Mouse (Mus musculus): Measurements from ENCODE around the gene Tgfbr3.

The Tgfbr3 gene

DNA sequence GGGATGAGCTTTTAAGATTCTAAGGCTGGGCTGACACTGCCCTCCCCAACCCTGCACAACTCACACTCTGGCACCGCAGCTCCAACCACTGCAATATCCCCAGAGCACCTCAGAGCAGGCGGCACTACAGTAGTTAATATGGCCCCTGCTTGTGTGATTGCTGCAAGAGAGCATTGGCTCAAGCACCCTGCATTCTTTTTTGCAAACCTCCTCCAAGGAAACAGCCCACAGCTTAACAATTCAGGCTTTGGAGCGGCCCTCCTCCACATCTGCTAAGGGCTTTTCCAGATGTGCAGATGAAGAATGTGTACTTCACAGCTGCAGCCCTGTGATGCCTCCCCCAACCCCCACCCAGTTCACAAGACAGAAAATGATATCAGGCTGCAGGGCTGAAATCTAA lies 138.1 kb downstream of the Tgfbr3 start:
- in situ Hi-C loops (cut with MboI, MseI): loop anchor here (10.0 kb wide), 1 partner anchor 1393 kb away; no protein-coding TSS in a partner anchor

DNA sequence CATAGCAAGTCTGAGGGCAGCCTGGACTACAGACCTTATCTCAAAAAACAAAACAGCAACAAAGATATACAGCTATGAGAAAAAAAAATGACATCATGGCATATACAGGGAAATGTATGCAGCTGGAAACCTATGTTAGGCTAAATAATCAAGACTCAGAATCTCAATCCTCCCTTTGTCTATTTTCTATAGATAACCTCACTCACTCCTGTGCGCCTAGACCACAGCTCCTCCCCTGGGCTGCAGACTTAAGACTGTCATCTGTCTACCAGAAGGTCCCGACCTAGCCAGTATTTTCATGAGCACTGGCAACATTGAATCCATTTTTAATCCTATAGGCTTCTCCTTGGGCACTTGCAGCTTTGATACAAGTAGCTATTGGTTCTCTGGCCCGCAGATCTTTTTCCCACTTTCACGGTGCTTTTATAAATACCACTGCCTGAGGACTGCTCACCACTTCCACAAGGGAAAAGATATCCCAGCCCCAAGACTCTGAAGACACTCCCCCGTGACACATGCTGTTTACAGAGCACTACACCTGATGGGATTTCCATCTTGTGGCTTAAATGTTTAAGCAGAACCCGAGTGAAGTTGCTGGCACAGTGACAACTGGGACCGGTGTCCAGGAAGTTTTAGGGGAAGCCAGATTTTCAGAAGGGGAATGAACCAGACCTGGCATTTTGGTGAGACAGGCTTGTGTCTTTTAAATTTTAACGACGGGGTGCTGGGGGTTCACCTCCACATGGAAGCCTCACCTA lies 138.7 kb downstream of the Tgfbr3 start:
- in situ Hi-C loops (cut with MboI, MseI): loop anchor here (10.0 kb wide), 1 partner anchor 1394 kb away; no protein-coding TSS in a partner anchor

DNA sequence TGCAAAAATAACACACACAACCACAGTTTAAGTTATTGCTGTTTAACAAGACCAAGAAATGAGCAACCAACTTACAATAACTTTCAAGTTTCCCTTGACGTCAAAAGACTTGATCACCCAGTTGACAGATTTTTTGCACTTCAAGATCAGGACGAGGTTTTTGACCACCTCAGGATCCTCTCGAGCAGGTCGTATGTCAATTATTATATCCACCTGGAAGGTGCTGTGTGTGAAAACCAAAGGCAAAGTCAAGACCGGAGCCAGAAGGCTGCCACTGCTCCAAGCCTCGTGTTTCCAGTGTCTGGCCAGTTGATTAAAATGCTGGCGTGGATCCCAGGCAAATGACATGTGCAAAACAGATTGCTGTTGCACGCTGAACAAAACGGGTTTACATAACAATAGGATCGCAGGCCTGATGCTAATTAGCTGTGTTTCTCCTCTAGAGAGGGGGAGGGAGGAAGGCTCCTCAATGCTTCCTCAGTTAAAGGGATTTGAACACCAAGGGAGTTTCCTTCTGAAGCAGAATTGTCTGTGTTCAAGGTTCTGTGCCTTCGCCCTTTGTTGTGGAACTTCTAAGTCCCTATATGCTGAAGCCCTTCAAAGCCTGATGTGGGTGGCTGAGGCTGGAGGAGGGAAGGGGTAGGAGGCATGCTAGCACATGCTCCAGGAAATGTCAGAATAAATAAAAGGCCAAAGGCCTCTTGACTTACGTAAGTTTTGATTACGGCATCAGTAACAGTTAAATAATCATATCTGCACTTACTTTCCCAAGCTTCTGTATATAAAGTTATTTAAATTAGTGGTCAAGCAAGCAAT lies 141.3 kb downstream of the Tgfbr3 start:
- in situ Hi-C loops (cut with MboI, MseI): no loop called here

DNA sequence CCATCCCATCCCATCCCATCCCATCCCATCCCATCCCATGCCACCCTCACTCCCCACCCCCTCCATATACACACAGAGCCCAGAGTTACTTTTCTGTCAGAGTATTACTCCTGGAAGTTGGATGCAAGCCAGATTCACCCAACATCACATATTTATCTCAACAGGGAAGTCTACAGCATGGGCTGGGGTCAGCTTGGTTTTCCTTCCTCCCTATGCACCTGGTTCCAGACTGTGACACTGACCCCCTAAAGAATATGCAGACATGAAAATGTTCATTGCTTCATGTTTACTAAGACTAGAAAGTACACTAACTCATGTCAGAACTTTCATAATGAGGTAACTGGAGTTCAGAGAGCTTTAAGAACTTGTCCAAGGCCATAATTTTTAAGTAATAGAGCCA lies 142.0 kb downstream of the Tgfbr3 start:
- in situ Hi-C loops (cut with MboI, MseI): no loop called here

DNA sequence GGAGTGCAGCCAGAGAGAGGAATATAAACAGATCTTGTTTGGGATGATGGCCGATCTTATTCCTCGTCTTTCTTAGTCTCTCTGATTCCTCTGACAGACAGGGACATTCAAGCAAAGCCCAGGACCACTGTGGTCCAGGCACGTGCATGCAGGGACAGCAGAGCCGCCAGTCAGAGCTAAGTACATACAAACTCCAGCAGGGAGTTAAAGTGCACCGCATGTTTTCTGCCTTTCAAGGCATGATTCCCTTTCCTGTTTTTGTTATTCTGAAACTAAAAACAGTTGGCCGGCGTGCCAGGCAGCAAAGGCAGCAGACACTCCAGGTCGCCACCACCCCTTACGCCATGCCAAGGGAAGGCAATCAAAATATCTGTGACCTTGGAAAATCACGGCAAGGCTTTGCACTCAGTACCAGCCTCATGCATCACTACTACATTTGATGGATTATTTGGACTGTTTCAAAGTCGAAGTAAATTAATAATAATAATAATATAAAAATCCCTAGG lies 143.3 kb downstream of the Tgfbr3 start:
- in situ Hi-C loops (cut with MboI, MseI): no loop called here

DNA sequence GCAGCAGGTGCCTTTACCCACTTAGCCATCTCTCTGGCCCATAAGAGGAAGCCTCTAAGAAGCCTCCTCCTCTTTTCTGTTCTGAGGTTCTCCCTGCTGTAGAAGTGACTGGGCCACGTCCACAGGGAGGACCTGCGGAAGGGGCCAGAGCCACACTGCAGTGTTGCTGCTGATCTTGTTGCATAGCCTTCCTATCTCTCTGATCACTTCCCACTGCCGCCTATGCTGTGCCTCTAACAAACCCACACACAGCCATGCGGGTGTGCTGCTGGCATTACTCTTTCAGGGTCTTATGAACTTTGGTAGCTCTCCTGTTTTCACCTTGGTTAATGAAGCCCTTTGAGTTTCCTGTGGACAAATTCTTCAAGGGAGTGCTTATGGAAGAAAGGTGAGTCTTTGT lies 144.3 kb downstream of the Tgfbr3 start:
- in situ Hi-C loops (cut with MboI, MseI): no loop called here

DNA sequence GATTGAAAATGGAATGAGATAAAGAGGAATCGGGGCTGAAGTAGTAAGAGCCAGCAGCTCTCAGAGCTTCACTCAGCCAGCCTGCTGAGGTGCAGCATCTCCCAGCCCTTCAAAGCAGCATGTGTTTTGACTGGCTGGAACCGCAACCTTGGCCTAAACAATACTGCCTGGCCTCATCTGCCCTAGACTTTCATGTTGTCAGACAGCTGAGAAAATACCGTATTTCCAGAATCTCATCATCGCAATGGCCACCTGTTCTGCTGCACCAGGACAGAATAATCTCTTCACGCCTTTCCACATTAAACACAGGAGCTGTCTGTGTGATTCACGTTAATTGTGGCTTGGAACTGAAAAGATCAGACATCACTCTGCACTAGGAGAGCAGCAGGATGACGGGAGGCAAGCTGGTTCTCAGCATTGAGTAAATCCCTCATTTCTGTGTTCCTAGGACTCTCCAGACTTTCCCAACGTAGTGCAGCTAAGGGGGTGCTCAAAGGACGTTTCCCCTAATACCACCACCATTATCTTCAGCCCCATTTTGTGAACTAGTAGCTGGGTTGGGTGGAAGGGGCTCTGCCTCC lies 145.1 kb downstream of the Tgfbr3 start:
- in situ Hi-C loops (cut with MboI, MseI): no loop called here

DNA sequence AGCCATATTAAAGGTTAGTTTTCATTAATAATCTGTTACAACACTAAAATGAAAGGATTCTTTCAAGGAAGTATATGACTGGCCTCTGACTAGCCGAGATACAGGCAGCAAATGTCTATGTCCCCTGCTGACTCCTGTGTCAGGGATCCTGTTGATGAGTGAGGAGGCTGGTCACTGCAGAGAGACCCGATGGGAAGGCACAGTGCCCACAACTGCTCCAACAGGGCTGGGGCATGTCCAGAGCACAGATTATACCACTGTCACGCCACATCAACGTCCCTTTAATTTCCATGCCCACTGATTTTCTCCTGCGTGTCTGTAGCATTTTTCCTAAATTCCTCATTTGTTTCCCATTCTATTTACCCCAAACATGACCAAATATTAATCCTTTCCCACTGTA lies 146.0 kb downstream of the Tgfbr3 start:
- in situ Hi-C loops (cut with MboI, MseI): no loop called here

DNA sequence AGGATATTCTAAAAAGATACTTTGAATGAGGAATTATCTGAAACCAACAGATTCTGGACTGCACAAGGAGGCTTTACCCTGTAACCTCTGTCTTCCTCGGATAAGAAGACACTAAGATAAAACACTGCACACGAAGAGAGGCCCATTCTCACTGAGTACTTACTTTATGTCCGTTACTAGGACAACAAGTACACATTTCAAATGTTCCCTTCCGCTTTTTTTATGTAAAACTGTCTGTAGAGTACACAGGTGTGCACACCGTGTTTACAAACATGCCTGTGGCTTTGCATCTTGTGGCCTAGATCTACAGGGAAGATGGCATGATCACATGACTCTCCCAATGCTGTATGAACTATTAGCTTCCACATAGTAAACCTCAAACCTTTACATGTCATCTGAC lies 146.6 kb downstream of the Tgfbr3 start:
- in situ Hi-C loops (cut with MboI, MseI): no loop called here

DNA sequence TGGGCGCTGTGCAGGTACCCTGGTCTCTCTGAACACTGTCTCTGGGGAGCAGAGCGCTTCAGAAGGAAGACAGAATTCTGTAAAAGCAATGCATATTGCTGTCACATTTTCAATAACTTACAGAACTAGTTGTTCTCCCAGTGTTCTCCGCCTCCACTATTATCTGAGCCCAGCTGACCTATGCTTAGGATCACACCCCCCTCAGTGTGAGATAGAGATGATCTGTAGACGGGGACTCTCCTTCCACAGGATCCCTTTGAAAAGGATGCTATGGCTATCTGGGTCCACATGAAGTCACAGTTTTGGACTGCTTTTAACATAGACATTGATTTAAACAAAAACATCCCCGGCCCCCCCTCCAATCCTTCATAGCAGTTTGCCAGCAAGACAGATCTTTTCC lies 148.1 kb downstream of the Tgfbr3 start:
- in situ Hi-C loops (cut with MboI, MseI): no loop called here

DNA sequence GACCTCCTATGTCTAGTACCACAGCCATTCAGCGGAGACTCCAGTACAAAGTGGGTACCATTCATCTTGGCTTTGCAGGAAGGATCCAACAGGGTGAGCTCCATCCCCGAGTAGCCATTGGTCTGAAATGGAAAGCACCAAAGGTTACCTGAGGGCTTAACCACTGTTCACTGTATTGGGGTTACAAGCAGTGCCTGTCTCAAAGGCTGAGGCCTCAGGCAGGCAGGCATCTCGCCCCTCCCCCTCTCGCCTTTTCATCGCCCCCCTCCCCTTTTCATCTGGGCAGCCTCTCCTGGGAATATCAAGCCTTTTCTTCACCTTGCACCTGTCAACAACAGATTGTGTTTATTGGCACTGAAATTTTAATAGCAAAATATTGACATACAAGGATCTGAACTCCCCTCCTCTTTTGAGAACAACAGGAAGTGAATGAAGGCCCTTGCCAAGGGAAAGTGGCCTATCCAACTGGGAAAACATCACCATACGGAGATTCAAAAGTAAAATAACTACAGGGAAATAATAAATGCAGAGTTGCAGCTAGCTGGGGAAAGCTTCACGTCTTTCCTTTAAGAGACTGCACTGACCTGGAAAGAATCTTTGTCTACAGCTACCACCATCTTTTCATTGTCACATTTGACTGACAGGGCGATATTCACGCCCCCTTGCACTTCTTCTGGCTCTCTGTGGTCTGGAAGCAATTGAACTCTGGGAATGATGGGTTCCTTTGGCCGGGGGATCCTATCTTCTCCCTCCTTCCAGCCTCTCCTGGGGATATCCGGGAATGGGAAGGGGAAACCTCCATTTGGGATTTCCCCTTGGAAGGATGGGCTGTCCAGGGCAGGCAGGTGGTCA lies 149.4 kb downstream of the Tgfbr3 start:
- in situ Hi-C loops (cut with MboI, MseI): no loop called here

DNA sequence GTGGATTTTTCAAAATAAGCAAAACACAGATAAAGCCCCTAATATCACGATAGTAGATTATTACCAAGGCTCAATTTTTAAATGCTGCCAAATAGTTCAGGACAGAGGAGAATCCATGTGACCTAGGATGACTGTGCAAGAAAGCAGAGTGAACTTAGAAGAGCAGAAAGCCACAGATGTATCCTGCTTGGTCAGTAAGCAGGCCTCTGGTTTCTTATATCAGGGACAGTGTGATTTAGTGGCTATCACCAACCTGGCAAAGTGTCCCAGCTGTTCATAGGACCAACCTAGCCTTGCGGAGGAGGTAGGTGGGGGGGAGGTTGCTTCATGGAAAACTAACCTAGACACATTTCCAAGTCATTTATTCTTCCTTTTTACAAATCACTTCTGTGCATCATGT lies 156.1 kb downstream of the Tgfbr3 start:
- in situ Hi-C loops (cut with MboI, MseI): no loop called here

DNA sequence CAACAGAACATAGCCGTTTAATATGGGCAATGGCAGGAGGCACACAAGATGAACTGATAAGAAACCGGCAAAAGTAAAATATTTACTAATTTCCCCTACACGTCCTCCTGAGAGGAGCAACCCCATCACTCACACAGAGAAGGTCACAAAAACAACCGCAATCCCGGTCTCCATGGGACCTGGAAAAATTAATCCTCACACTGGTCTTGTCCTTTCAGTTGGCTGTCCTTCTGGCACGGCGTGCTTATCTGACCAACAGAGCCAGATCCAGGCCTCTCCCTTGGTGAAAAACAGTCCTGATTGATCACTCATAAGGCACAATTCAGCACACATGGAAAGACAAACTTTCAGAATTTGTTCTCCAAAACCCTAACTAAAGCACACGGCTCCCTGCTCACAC lies 157.2 kb downstream of the Tgfbr3 start:
- in situ Hi-C loops (cut with MboI, MseI): no loop called here

DNA sequence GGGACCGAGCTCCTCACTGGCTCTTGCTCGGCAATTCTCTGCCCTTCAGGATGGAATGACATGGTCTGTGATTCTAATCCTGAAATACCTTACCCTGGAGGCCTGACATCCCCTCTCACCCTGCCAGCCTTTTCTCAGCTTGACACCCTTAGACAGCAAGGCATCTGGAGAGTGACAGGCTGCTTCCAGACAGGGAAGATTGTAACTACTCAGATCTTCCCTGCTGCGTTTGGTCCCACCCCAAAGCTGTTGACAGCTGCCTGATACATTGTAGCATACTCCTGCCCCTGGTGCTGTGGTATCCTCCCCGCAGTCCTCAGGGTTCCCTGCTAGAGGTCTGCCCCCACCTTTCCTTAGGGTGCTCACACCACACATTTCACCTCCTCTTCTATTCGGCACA lies 160.1 kb downstream of the Tgfbr3 start:
- in situ Hi-C loops (cut with MboI, MseI): no loop called here

DNA sequence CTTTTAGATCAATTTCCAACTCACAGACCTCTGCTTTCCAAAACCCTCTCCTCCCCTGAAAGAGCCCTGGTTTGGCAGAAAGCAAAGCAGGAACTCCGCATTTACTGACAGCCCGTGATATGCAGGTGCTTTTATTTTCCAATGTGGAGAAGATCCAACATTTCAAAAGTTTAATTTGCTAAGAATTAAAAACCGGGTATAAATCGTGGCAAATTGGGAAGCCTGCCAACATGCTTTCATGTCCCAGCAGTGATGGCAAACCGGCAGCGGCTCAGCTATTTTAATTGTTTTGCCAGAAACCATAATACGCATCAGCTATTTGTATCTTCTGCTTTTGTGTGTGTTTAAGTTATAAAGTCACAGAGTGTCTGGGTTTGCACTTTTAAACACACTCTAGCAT lies 162.9 kb downstream of the Tgfbr3 start:
- in situ Hi-C loops (cut with MboI, MseI): no loop called here

DNA sequence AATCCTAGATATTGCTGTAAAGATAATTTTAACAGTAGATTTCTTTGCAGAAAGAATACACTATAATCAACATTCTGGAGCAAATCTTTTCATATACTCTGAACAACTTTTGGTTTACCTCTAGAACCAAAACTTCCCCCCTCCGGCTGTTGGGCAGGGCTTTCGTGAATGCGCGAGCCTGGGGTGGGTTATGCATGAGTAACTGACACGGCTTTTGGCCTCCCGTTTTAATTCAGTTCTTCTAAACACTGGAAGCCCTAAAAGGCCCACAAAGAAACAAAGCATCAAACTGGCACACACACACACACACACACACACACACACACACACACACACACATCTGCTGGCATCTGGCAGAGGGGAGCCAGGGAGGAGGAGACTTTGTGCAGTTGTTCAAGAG lies 164.3 kb downstream of the Tgfbr3 start:
- in situ Hi-C loops (cut with MboI, MseI): no loop called here

DNA sequence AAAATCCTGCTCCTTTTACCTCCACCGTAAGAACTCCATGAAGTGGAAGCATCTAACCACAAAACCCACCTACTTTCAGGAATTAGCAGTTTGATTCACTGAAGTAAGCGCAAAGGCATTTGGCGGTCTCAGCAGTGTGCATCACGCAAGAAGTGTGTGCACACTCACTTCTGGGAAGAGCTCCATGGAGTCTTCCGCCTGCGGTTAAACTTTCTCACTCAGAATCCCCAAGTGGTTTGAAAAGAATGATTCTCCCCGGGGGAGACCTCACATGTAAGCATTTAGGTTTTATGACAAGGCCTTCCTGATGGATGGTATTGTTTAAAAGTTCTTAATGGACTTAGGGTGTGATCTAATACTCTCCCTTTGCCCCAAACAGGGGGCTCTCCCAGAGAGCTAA lies 164.9 kb downstream of the Tgfbr3 start:
- in situ Hi-C loops (cut with MboI, MseI): no loop called here

DNA sequence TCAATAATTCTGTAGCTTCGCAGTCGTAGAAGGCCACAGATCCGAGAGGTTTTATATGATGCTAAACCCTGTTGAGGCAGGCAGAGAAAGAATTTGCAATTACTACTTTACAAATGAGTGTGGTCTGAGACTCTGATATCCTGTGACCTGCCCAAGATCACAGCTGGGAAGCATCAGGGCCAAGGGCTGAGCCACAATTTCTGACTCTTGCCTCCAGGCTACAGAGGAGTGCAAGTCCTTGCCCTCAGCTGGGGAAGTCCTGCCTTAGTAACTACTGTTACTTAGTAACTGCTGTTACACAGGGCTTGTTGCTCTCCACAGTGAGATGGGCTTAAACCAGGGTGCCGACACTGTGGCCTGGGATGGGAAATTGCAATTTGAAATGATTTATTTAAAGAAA lies 166.8 kb downstream of the Tgfbr3 start:
- in situ Hi-C loops (cut with MboI, MseI): no loop called here

DNA sequence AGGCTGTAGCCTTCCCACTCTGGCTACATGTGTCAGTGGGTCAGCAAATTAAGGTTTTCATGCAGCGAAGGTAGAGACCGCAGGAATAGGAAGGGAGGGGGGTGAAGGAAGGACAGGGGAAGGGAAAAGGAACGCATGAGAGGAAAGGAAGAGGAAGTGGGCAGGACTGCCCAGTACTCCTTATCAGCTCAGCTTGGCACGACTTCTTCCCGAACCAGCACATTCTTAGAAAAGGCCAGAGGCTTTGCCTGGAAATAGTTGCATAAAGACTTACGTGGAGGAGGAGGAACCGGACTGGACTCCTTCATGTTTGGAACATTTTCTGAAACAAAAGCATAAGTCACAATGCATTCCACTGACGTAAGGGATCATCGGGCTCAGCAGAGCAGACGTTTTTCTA lies 168.3 kb downstream of the Tgfbr3 start:
- in situ Hi-C loops (cut with MboI, MseI): no loop called here

DNA sequence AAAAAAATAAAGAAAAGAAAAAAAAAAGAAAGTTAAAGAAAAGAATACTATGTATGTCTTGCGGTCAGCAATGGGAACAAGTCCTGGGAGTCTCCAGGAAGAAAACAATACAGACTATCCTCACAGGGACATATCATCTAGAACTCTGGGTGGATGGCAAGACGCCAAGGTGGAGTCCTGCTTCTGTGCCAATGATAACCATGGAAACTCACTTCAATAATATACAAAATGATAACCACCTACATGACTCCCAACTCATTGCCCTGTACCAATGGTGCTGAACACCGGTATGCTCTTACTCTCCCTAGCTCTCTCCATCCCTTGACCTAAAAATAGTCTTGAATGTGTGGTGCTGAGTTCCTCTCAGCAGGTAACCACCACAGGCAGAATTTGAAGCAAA lies 168.8 kb downstream of the Tgfbr3 start:
- in situ Hi-C loops (cut with MboI, MseI): no loop called here

DNA sequence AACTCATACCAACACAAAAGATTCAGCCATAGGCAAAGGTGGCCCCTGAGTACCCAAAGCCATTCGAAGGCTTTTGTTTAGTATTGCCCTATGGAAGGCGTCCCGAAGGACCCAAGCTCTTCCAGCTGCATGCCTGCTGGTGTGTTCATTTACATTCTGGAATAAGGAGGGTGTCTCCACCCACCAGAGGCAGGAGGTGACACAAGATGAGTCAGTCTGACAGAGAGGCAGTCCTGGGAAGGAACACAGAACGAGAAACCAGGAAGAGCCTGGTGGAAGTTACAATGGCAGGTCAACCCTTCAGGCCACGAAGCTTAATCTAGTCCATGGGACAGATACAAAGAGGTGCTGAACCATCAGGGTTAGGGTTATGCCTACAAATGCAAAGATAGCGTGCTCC lies 169.5 kb downstream of the Tgfbr3 start:
- in situ Hi-C loops (cut with MboI, MseI): no loop called here

DNA sequence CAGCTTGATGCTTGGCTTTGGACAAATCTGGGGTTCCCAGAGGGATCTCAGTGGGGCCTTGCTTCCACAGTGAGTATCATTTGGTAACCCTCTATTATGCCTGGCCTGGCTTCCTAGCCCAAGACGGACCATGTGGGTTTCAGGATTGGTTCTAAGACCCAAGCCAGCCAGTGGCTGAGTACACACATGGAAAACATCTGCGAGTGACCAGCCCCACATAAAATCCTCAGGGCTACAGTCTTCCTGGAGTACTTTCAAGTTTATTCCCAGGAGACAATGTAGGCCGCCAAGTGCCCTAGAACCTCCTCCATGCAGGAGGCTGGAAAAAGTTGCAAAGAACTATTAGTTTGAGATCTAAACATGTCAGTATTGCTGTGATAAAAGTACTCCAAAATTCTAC lies 172.6 kb downstream of the Tgfbr3 start:
- in situ Hi-C loops (cut with MboI, MseI): no loop called here

Measured in T-helper 2 cell (primary cell).